Mouse (Mus musculus) lung, postnatal 0 days (tissue): ENCODE results near the gene Tm9sf4.

Experiments
- CTCF ChIP-seq: IDR thresholded peaks from 2 replicates; pipeline ENCODE4 v1.5.1; 2016; ENCODE audit warnings: antibody characterized with exemption, mild to moderate bottlenecking
- EP300 ChIP-seq: IDR thresholded peaks from 2 replicates; pipeline ENCODE4 v1.6.1; 2016; ENCODE audit warnings: antibody characterized with exemption, mild to moderate bottlenecking, control low read depth

- TF ChIP-seq EP300 (no peak), CTCF (no peak)
Measured at GRCm38 (mm10) chr2:153117051-153117486, 44.0 kb upstream of the Tm9sf4 start.
